Mouse (Mus musculus) embryonic fibroblast, embryonic 13.5 days (primary cell): ENCODE data around the gene Sgce.

Experiments
- CTCF ChIP-seq: IDR thresholded peaks from 2 replicates; pipeline ENCODE4 v1.5.1; 2011; ENCODE audit warnings: mild to moderate bottlenecking, control low read depth, low read length, moderate library complexity, borderline replicate concordance; ENCODE audit not compliant: insufficient read depth
- POLR2A ChIP-seq: IDR thresholded peaks from 2 replicates; pipeline ENCODE4 v1.6.1; 2011; ENCODE audit warnings: low read depth, mild to moderate bottlenecking, control low read depth, low read length, moderate library complexity

GRCm38 (mm10) chr6:4633189-4633588 is 113.8 kb downstream of the Sgce start:
- TF ChIP-seq POLR2A (no peak), CTCF (no peak)
